Mouse (Mus musculus): ENCODE results near the gene Apaf1. TPM values are rescaled to one million over a fixed set of nuclear protein-coding genes. Genes with fewer than 3 reads are reported as not detected.

Apaf1 gene
- polyA plus RNA-seq, 1 experiment from 2014 or later = 21.8 TPM

DNA sequence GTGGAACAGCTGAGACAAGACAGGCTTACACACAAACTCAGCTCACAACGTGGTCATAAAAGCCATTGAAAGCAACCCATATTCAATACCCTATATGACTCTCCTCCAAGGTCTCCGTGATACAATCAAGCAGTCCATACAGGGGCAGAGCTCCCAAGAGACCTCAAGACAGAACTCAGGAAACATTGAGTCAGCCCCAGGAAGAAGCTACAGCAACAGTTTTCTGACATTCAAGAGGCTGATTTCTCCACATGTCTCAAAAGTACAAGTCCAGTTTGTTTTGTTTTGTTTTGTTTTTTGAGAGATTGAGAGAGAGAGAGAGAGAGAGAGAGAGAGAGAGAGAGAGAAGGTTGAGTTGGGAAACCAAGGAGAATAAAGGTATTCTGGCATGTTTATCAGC lies 108.5 kb downstream of the Apaf1 start:
- WGBS = 77% methylated on average over 2 of the region's 2 CpGs
- Histone ChIP-seq H3K9ac (replicated peaks; ENCODE audit: low read depth, low read length) (no peak overlapping the region), H3K27me3 (replicated peaks; ENCODE audit: control insufficient read depth, insufficient read depth, low read length) (no peaks in the 10 kb centered on the region), H3K4me1 (replicated peaks; ENCODE audit: control insufficient read depth, insufficient read depth, low read length) (peaks cover 11% of the 10 kb centered on the region), H3K4me3 (replicated peaks; ENCODE audit: low read length) (no peak overlapping the region), H3K27ac (ENCODE audit: low read length) (no peak overlapping the region), H3K4me2 (ENCODE audit: low read length) (no peak overlapping the region), H3K9me3 (ENCODE audit: control insufficient read depth, low read length) (no peaks in the 10 kb centered on the region), H3K36me3 (ENCODE audit: control insufficient read depth, insufficient read depth) (no peaks in the 10 kb centered on the region)
- no peak for ATAC-seq

DNA sequence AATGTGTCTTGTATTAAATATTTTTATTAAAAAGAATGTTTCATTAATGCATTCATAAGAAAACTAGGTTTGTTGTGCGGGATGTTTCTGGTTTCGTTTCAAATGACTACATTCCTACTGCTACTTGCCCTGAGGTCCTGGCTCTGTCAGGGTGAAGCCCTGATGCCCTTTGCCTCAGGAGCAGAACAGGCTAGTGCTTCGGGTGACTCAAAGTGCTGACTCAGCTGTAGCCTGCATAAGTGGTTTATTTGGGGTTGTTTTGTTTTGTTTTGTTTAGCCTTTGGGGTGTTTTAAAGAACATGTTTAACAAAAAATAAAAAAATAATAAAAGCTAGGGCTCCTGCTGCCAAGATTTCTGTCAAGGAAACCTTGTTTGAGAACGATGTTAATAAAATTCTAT lies 112.0 kb downstream of the Apaf1 start:
- 38% methylated on average over 4 of the region's 4 CpGs for WGBS
- no peak overlapping the region for H3K4me3 ChIP-seq (replicated peaks; ENCODE audit: low read length)
- no peaks in the 10 kb centered on the region for H3K27me3 ChIP-seq (replicated peaks; ENCODE audit: control insufficient read depth, insufficient read depth, low read length)
- H3K4me2 ChIP-seq (ENCODE audit: low read length) = no peak overlapping the region
- H3K4me1 ChIP-seq (replicated peaks; ENCODE audit: control insufficient read depth, insufficient read depth, low read length) = peaks cover 18% of the 10 kb centered on the region
- no peak overlapping the region for H3K9ac ChIP-seq (replicated peaks; ENCODE audit: low read depth, low read length)
- H3K9me3 ChIP-seq (ENCODE audit: control insufficient read depth, low read length) = no peaks in the 10 kb centered on the region
- ATAC-seq = no peak
- no peaks in the 10 kb centered on the region for H3K36me3 ChIP-seq (ENCODE audit: control insufficient read depth, insufficient read depth)
- H3K27ac ChIP-seq (ENCODE audit: low read length) = no peak overlapping the region

DNA sequence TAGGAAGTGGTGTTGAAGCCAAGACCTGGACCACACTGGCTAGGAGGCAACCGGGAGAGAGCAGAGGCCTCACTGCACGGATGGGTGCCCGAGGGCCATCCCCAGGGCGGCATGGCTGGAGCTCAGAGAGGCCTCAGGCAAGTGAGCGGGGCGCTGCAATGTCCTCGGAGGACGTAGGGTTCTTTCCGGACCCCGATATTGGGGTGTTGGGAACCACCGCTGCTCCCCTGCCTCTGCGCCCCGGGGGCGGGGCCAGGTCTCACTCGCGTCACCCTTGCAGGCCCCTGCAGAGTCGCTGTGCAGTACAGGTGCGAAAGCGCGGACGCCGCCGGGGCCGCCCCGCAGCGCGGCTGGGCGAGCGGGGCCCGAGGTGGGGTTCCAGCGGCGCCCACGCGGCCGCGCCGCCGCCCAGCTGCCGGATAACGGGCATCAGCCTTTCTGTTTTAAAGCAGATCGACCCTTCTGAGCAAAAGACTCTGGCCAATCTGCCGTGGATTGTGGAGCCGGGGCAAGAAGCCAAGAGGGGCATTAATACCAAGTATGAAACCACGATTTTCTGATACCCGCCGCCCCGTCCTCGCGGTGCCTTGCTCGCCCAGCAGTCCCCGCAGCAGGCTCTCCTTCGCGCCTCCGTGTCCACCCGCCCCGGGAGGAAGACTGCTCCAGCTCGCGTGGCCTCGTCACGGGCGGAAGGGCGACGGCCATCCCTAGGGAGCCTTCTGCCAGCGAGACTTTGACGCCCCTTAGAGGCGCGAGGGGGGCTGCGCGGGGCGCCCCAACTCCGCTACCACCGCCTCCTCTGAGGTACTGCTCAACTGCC lies 113.0 kb downstream of the Apaf1 start:
- no peak overlapping the region for H3K27ac ChIP-seq (ENCODE audit: low read length)
- H3K9ac ChIP-seq (replicated peaks; ENCODE audit: low read depth, low read length) = peak overlapping the region; percentile 47
- H3K4me3 ChIP-seq (replicated peaks; ENCODE audit: low read length) = peak overlapping the region; percentile 40
- peaks cover 18% of the 10 kb centered on the region for H3K4me1 ChIP-seq (replicated peaks; ENCODE audit: control insufficient read depth, insufficient read depth, low read length)
- 3% methylated on average over 72 of the region's 72 CpGs for WGBS
- H3K4me2 ChIP-seq (ENCODE audit: low read length) = peak overlapping the region; percentile 72
- no peaks in the 10 kb centered on the region for H3K27me3 ChIP-seq (replicated peaks; ENCODE audit: control insufficient read depth, insufficient read depth, low read length)
- H3K36me3 ChIP-seq (ENCODE audit: control insufficient read depth, insufficient read depth) = no peaks in the 10 kb centered on the region
- peak; percentile 36; the same call in 1 of the 2 replicates for ATAC-seq
- H3K9me3 ChIP-seq (ENCODE audit: control insufficient read depth, low read length) = no peaks in the 10 kb centered on the region

DNA sequence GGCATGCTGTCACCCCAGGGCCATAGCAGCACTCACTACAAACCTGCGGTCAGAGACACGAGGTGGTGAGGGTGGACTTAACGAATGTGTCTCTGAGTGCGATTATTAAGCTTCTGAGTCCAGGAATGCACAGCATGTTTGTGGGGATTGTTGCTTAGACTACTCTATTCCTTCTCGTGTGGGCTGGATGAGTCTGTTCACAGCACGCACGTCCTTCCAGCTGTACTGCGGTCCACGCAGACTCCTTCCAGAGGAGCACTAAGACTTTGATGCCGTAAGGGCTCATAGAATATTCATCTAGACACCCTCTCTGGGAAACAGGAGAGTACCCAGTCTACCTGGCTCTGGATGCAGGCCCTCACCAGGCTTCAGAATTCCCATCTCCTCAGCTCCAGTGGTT lies 114.3 kb downstream of the Apaf1 start:
- H3K4me3 ChIP-seq (replicated peaks; ENCODE audit: low read length) = no peak overlapping the region
- no peaks in the 10 kb centered on the region for H3K9me3 ChIP-seq (ENCODE audit: control insufficient read depth, low read length)
- 88% methylated on average over 10 of the region's 10 CpGs for WGBS
- no peak overlapping the region for H3K27ac ChIP-seq (ENCODE audit: low read length)
- H3K4me2 ChIP-seq (ENCODE audit: low read length) = no peak overlapping the region
- ATAC-seq = no peak
- no peaks in the 10 kb centered on the region for H3K36me3 ChIP-seq (ENCODE audit: control insufficient read depth, insufficient read depth)
- peaks cover 18% of the 10 kb centered on the region for H3K4me1 ChIP-seq (replicated peaks; ENCODE audit: control insufficient read depth, insufficient read depth, low read length)
- no peak overlapping the region for H3K9ac ChIP-seq (replicated peaks; ENCODE audit: low read depth, low read length)
- no peaks in the 10 kb centered on the region for H3K27me3 ChIP-seq (replicated peaks; ENCODE audit: control insufficient read depth, insufficient read depth, low read length)

DNA sequence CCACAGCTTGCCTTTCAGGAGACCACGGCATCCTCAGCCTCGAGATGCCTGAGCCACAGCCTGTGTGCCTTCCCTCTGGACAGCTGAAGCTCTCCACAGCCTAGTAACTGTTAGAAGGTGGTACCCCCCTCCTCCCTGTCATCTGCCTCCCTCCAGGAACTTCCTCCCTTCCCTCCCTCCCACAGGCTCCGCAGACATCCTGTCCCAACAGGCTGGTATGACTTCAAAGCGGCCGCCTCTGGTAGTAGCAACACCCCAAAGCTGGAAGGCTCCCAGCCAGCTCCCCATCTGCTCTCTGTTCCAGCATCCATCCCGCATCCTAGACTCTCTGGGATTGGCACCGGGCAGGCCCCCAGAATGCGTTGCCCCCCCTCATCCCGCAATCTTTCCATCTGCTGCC lies 115.7 kb downstream of the Apaf1 start:
- Histone ChIP-seq H3K27me3 (replicated peaks; ENCODE audit: control insufficient read depth, insufficient read depth, low read length) (no peaks in the 10 kb centered on the region), H3K4me1 (replicated peaks; ENCODE audit: control insufficient read depth, insufficient read depth, low read length) (peaks cover 17% of the 10 kb centered on the region), H3K9ac (replicated peaks; ENCODE audit: low read depth, low read length) (no peak overlapping the region), H3K4me2 (ENCODE audit: low read length) (no peak overlapping the region), H3K4me3 (replicated peaks; ENCODE audit: low read length) (no peak overlapping the region), H3K27ac (ENCODE audit: low read length) (no peak overlapping the region), H3K9me3 (ENCODE audit: control insufficient read depth, low read length) (no peaks in the 10 kb centered on the region), H3K36me3 (ENCODE audit: control insufficient read depth, insufficient read depth) (no peaks in the 10 kb centered on the region)
- ATAC-seq = peak; percentile 74
- whole genome bisulfite sequencing = 17% methylated on average over 9 of the region's 9 CpGs

DNA sequence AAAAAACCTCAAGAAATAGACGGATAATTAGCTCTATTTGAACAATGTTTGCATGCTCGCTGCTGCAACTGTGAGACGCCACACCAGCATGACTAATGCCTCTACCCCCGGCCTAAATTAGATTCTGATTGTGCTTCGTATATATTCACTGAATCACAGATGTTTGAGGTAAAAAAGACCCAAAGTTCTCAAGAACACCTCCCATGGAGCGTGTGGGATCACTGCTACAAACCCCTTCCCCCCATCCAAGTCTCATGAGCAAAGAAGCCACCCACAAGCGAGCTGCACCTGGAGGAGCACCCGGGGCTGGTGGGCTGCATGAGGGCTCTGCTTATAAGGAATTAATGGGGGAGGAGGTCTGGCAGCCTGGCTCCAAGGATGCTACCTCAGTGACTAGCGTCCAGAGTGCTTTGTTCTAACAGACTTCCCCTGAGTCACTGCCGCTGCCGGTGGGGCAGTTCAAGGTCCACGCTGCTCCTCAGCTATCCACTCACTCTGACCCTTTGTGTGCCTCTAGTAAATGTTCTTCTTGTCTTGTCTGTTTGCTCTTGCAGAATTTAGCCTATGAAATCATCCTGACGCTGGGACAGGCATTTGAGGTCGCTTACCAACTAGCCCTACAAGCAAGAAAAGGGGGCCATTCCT lies 116.8 kb downstream of the Apaf1 start:
- no peak for ATAC-seq
- WGBS = 43% methylated on average over 14 of the region's 14 CpGs
- no peak overlapping the region for H3K9ac ChIP-seq (replicated peaks; ENCODE audit: low read depth, low read length)

DNA sequence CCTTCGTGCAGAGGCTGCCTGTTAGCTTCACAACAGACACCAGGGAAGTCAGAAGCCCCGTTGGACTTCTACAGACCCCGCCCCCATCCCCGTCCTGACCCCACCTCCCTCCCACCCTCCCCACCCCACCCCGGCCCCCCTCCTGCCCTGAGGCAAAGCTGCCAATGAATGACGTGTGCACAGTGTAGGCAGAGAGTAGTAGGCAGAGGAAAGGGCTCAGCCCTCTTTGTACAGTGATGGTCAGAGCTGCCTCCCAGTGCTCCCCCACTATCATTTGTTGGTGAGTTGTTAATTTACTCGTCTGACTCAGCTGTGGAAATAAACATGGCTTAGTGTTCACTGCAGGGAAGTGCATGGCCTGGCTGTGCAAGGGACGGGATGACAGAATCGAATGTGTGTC lies 118.1 kb downstream of the Apaf1 start:
- H3K27me3 ChIP-seq (replicated peaks; ENCODE audit: control insufficient read depth, insufficient read depth, low read length) = no peaks in the 10 kb centered on the region
- H3K36me3 ChIP-seq (ENCODE audit: control insufficient read depth, insufficient read depth) = no peaks in the 10 kb centered on the region
- H3K4me3 ChIP-seq (replicated peaks; ENCODE audit: low read length) = no peak overlapping the region
- no peak overlapping the region for H3K27ac ChIP-seq (ENCODE audit: low read length)
- peaks cover 11% of the 10 kb centered on the region for H3K4me1 ChIP-seq (replicated peaks; ENCODE audit: control insufficient read depth, insufficient read depth, low read length)
- WGBS = 22% methylated on average over 9 of the region's 9 CpGs
- H3K4me2 ChIP-seq (ENCODE audit: low read length) = no peak overlapping the region
- H3K9ac ChIP-seq (replicated peaks; ENCODE audit: low read depth, low read length) = no peak overlapping the region
- no peaks in the 10 kb centered on the region for H3K9me3 ChIP-seq (ENCODE audit: control insufficient read depth, low read length)
- ATAC-seq = no peak

More for the DNA sequence above, 116.8 kb downstream of the Apaf1 start:
- peaks cover 17% of the 10 kb centered on the region for H3K4me1 ChIP-seq (replicated peaks; ENCODE audit: control insufficient read depth, insufficient read depth, low read length)
- no peak overlapping the region for H3K4me3 ChIP-seq (replicated peaks; ENCODE audit: low read length)
- H3K9me3 ChIP-seq (ENCODE audit: control insufficient read depth, low read length) = no peaks in the 10 kb centered on the region
- no peak overlapping the region for H3K27ac ChIP-seq (ENCODE audit: low read length)
- no peak overlapping the region for H3K4me2 ChIP-seq (ENCODE audit: low read length)
- H3K36me3 ChIP-seq (ENCODE audit: control insufficient read depth, insufficient read depth) = no peaks in the 10 kb centered on the region
- no peaks in the 10 kb centered on the region for H3K27me3 ChIP-seq (replicated peaks; ENCODE audit: control insufficient read depth, insufficient read depth, low read length)

DNA sequence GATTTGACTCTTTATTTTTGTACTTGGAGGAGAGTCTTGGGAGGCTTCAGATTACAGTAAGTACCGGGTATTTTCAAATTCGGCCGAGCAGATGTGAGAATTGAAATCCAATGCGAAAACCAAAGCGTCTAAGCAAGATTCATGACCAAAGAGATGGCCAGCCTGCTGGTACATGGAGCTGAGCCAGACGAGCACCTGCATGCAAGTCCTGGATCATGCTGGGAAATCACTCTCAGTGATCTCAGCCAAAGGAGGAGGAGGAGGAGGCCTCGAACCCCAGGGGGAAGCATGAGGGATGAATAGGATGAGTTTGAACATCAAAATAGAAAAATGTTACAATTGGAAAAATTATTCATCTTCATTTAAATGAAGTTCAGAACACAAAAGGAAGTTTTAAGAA lies 122.2 kb downstream of the Apaf1 start:
- ATAC-seq = no peak

DNA sequence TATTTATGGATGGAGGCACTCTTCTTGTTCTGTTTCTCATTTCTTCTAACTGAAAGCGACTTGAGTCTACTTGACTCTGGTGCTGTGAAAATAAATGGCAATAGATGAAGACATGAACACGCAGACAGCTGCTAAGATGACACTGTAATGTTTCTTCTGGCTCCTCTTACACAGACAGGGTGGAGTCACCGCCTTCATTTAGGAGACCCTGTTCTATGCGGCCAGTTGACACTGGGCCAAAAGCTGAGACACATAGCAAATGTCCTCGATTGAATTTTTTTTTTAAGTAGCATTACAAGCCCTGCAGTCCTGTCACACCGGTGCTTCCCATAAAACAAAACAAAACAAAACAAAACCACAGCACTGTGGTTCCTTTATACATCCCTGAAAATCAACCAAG lies 128.7 kb downstream of the Apaf1 start:
- Histone ChIP-seq H3K4me2 (ENCODE audit: low read length) (no peak overlapping the region), H3K36me3 (ENCODE audit: control insufficient read depth, insufficient read depth) (no peaks in the 10 kb centered on the region), H3K4me3 (replicated peaks; ENCODE audit: low read length) (no peak overlapping the region), H3K9ac (replicated peaks; ENCODE audit: low read depth, low read length) (no peak overlapping the region), H3K27ac (ENCODE audit: low read length) (no peak overlapping the region), H3K4me1 (replicated peaks; ENCODE audit: control insufficient read depth, insufficient read depth, low read length) (no peaks in the 10 kb centered on the region), H3K9me3 (ENCODE audit: control insufficient read depth, low read length) (no peaks in the 10 kb centered on the region), H3K27me3 (replicated peaks; ENCODE audit: control insufficient read depth, insufficient read depth, low read length) (no peaks in the 10 kb centered on the region)
- 78% methylated on average over 6 of the region's 6 CpGs for WGBS
- no peak for ATAC-seq

More for the DNA sequence above, 122.2 kb downstream of the Apaf1 start:
- Histone ChIP-seq H3K27ac (ENCODE audit: low read length) (no peak overlapping the region), H3K9me3 (ENCODE audit: control insufficient read depth, low read length) (no peaks in the 10 kb centered on the region), H3K27me3 (replicated peaks; ENCODE audit: control insufficient read depth, insufficient read depth, low read length) (no peaks in the 10 kb centered on the region), H3K4me2 (ENCODE audit: low read length) (no peak overlapping the region), H3K4me1 (replicated peaks; ENCODE audit: control insufficient read depth, insufficient read depth, low read length) (no peaks in the 10 kb centered on the region), H3K4me3 (replicated peaks; ENCODE audit: low read length) (no peak overlapping the region), H3K9ac (replicated peaks; ENCODE audit: low read depth, low read length) (no peak overlapping the region), H3K36me3 (ENCODE audit: control insufficient read depth, insufficient read depth) (no peaks in the 10 kb centered on the region)
- WGBS = 75% methylated on average over 7 of the region's 7 CpGs

All from forebrain, embryonic 16.5 days (tissue).